Mouse (Mus musculus) hindbrain, embryonic 14.5 days (tissue): ENCODE results near the gene Snrnp70. TPM values are rescaled to one million over a fixed set of nuclear protein-coding genes. Genes with fewer than 3 reads are reported as not detected.
"Not testable (repeated sequence)": the region's sequence is repeated elsewhere in the genome, so short reads cannot be mapped to it uniquely, and the experiment has no call there.

Experiments used
- ATAC-seq: fragments of 200-750 bp; cut with Nextera tagmentation; 2 replicates; pipeline ENCODE4 v1.8.0; 2017; ENCODE audit warnings: moderate number of reproducible peaks, mild to moderate bottlenecking, moderate TSS enrichment, moderate library complexity; ENCODE audit not compliant: low FRiP score
- DNase-seq: peaks from one replicate; pipeline ENCODE4 v3.0.0-alpha.2; 2015; ENCODE audit warnings: low spot score
- H3K27ac ChIP-seq: fragments of 300-500 bp; sonication (generic); 2 replicates; pipeline ENCODE4 v1.5.1; 2014; ENCODE audit warnings: mild to moderate bottlenecking, moderate library complexity
- H3K27me3 ChIP-seq: fragments of 300-500 bp; sonication (generic); 2 replicates; pipeline ENCODE4 v1.6.1; 2014; ENCODE audit warnings: mild to moderate bottlenecking, low read length, mixed read lengths; ENCODE audit not compliant: control insufficient read depth, insufficient read depth
- H3K36me3 ChIP-seq: fragments of 300-500 bp; sonication (generic); replicated peaks from 2 replicates; pipeline ENCODE4 v1.6.1; 2014; ENCODE audit not compliant: control insufficient read depth, insufficient read depth
- H3K4me1 ChIP-seq: fragments of 300-500 bp; sonication (generic); replicated peaks from 2 replicates; pipeline ENCODE4 v1.6.1; 2014; ENCODE audit warnings: antibody characterized with exemption, low read length, mixed read lengths; ENCODE audit not compliant: control insufficient read depth, insufficient read depth
- H3K4me2 ChIP-seq: fragments of 300-500 bp; sonication (generic); replicated peaks from 2 replicates; pipeline ENCODE4 v1.6.1; 2014; ENCODE audit warnings: mild to moderate bottlenecking, moderate library complexity
- H3K4me3 ChIP-seq: fragments of 300-500 bp; sonication (generic); replicated peaks from 2 replicates; pipeline ENCODE4 v1.5.1; 2014; ENCODE audit warnings: mild to moderate bottlenecking, low read length
- H3K9ac ChIP-seq: fragments of 300-500 bp; sonication (generic); 2 replicates; pipeline ENCODE4 v1.6.1; 2014
- H3K9me3 ChIP-seq: fragments of 300-500 bp; sonication (generic); 2 replicates; pipeline ENCODE4 v1.6.1; 2016; ENCODE audit warnings: low read length; ENCODE audit not compliant: control insufficient read depth
- WGBS: fragments of 180-500 bp; shearing (Covaris S2); extraction: QIAGEN DNeasy Blood & Tissue Kit; methylation state at CpG from one replicate; pipeline ENCODE4 v1.1.7; 2014; 5-methylcytosine and 5-hydroxymethylcytosine counted together
- polyA plus RNA-seq: library from polyadenylated mRNA; unstranded; fragments of >200 nt; fragmentation: Nextera tagmentation; extraction: Ambion mirVana; gene quantifications from 2 replicates; pipeline ENCODE4 v1.2.1, GENCODE M21; 2014

Snrnp70 gene
- polyA plus RNA-seq, 1 experiment from 2014 or later: 72.3 TPM

GRCm38 (mm10) chr7:45362801-45363200 is 32.7 kb downstream of the Snrnp70 start:
- Histone ChIP-seq H3K27me3 (no peaks in the 10 kb centered on the region; the same call in 1 of the 2 replicates), H3K4me2 (no peak overlapping the region), H3K4me1 (peaks cover 22% of the 10 kb centered on the region), H3K4me3 (no peak overlapping the region), H3K36me3 (peaks cover 14% of the 10 kb centered on the region), H3K9ac (no peak overlapping the region), H3K9me3 (no peaks in the 10 kb centered on the region), H3K27ac (no peak overlapping the region)
- ATAC-seq (no peak), DNase-seq (no peak)
- 6% methylated on average over 13 of the region's 13 CpGs for WGBS

GRCm38 (mm10) chr7:45361243-45361804 is 34.2 kb downstream of the Snrnp70 start:
- WGBS: under 1% methylated on average over 43 of the region's 43 CpGs
- Histone ChIP-seq H3K4me3 (peak overlapping the region; percentile 38), H3K27me3 (no peaks in the 10 kb centered on the region; the same call in 1 of the 2 replicates), H3K36me3 (peaks cover 27% of the 10 kb centered on the region), H3K9me3 (no peaks in the 10 kb centered on the region), H3K27ac (peak overlapping the region; percentile 52), H3K4me1 (peaks cover 19% of the 10 kb centered on the region), H3K4me2 (peak overlapping the region; percentile 74), H3K9ac (peak overlapping the region; percentile 60)
- ATAC-seq (peak; percentile 87), DNase-seq (peak; percentile 84)

GRCm38 (mm10) chr7:45360404-45361125 is 35.0 kb downstream of the Snrnp70 start:
- ATAC-seq: no peak; the same call in 1 of the 2 replicates
- Histone ChIP-seq H3K4me1 (peaks cover 18% of the 10 kb centered on the region), H3K4me3 (no peak overlapping the region), H3K27ac (no peak overlapping the region), H3K36me3 (peaks cover 35% of the 10 kb centered on the region), H3K27me3 (no peaks in the 10 kb centered on the region; the same call in 1 of the 2 replicates), H3K9me3 (no peaks in the 10 kb centered on the region), H3K4me2 (peak overlapping the region; percentile 74), H3K9ac (no peak overlapping the region)
- DNase-seq: no peak
- WGBS: 57% methylated on average over 18 of the region's 18 CpGs

GRCm38 (mm10) chr7:45359081-45359480 is 36.5 kb downstream of the Snrnp70 start:
- ATAC-seq, H3K4me3 ChIP-seq, H3K27ac ChIP-seq, H3K9me3 ChIP-seq, H3K4me1 ChIP-seq, DNase-seq, H3K9ac ChIP-seq, H3K4me2 ChIP-seq, H3K27me3 ChIP-seq: not testable (repeated sequence)
- H3K36me3 ChIP-seq: peaks cover 50% of the 10 kb centered on the region
- WGBS: 67% methylated on average over 10 of the region's 11 CpGs

- Histone ChIP-seq H3K27me3 (no peaks in the 10 kb centered on the region), H3K27ac (no peak overlapping the region), H3K9me3 (no peaks in the 10 kb centered on the region), H3K4me3 (no peak overlapping the region), H3K36me3 (peaks cover 77% of the 10 kb centered on the region), H3K4me2 (no peak overlapping the region), H3K4me1 (no peaks in the 10 kb centered on the region; the same call in 1 of the 2 replicates), H3K9ac (no peak overlapping the region)
- 64% methylated on average over 13 of the region's 13 CpGs for WGBS
- DNase-seq (no peak), ATAC-seq (no peak)
Measured at GRCm38 (mm10) chr7:45356087-45356486, 39.5 kb downstream of the Snrnp70 start.

GRCm38 (mm10) chr7:45355318-45356020 is 40.1 kb downstream of the Snrnp70 start:
- 79% methylated on average over 15 of the region's 15 CpGs for WGBS
- Histone ChIP-seq H3K9ac (no peak overlapping the region), H3K4me1 (no peaks in the 10 kb centered on the region), H3K27me3 (no peaks in the 10 kb centered on the region), H3K27ac (no peak overlapping the region), H3K4me3 (no peak overlapping the region), H3K4me2 (no peak overlapping the region), H3K36me3 (peaks cover 84% of the 10 kb centered on the region), H3K9me3 (no peaks in the 10 kb centered on the region)
- ATAC-seq (no peak), DNase-seq (no peak)

- no peak overlapping the region for H3K4me3 ChIP-seq
- ATAC-seq: no peak
- no peak overlapping the region for H3K27ac ChIP-seq
- DNase-seq: no peak
- H3K9me3 ChIP-seq: no peaks in the 10 kb centered on the region
- 24% methylated on average over 5 of the region's 5 CpGs for WGBS
- no peak overlapping the region for H3K9ac ChIP-seq
- peaks cover 97% of the 10 kb centered on the region for H3K36me3 ChIP-seq
- no peaks in the 10 kb centered on the region for H3K4me1 ChIP-seq
- H3K4me2 ChIP-seq: no peak overlapping the region
- H3K27me3 ChIP-seq: no peaks in the 10 kb centered on the region
Measured at GRCm38 (mm10) chr7:45353041-45353440, 42.5 kb downstream of the Snrnp70 start.

- Histone ChIP-seq H3K4me3 (no peak overlapping the region), H3K36me3 (peaks cover 83% of the 10 kb centered on the region), H3K4me1 (no peaks in the 10 kb centered on the region), H3K4me2 (no peak overlapping the region), H3K27ac (no peak overlapping the region), H3K9ac (no peak overlapping the region), H3K9me3 (no peaks in the 10 kb centered on the region), H3K27me3 (no peaks in the 10 kb centered on the region)
- 82% methylated on average over 13 of the region's 13 CpGs for WGBS
- ATAC-seq (no peak), DNase-seq (no peak)
Measured at GRCm38 (mm10) chr7:45346905-45347304, 48.6 kb downstream of the Snrnp70 start.

- H3K4me1 ChIP-seq: peaks cover 18% of the 10 kb centered on the region; the same call in 1 of the 2 replicates
- H3K9me3 ChIP-seq: no peaks in the 10 kb centered on the region
- H3K27me3 ChIP-seq: no peaks in the 10 kb centered on the region
- no peak for DNase-seq
- H3K9ac ChIP-seq: no peak overlapping the region
- H3K4me2 ChIP-seq: no peak overlapping the region
- H3K27ac ChIP-seq: no peak overlapping the region
- no peak for ATAC-seq
- no peak overlapping the region for H3K4me3 ChIP-seq
- H3K36me3 ChIP-seq: peaks cover 61% of the 10 kb centered on the region
- 38% methylated on average over 13 of the region's 13 CpGs for WGBS
Measured at GRCm38 (mm10) chr7:45343543-45343942, 52.0 kb downstream of the Snrnp70 start.
